In the genomic region with DNA sequence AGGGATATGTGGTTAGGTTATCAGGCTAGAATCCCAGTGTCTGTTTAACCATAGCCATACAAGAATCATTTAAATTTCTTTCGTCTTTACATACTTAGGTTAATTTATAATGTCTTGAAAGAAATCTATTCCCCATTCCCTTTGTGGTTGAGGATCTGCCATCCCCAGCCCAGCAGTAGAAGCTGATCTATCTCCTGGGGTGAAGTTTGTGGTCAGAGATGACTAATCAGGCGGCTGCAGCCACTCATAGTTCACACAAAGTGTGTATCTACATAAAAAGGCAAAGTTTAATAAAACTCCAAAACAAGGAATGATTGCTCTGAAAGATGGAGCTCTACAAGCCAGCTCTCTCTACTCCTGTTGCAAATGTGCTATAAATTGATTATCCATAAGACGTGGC, we compare ENCODE assay signal across 23 mouse cellular contexts. TPM values are rescaled to one million over a fixed set of nuclear protein-coding genes. Genes with fewer than 3 reads are reported as not detected.
A peak's percentile ranks its signal among the peaks of the same experiment; 100 is the strongest.
DNase-seq lines count a peak whose midpoint lies in the region; ATAC-seq lines count a peak whose summit lies in the region.
"Had no signal": no experiment of that assay in that cellular context is flagged by ENCODE, and none has a peak within 500 bp of the region (broad histone marks: within the 10 kb centered on the region; RNA-seq: fewer than 3 reads in every experiment).

No protein-coding gene starts in this region.

- intact Hi-C loops in heart, postnatal 14 days (cut with DNase I), result no loop called here

- ATAC-seq in common myeloid progenitor, adult 5-6 weeks (replicated peaks; ENCODE audit: low read depth, poor library complexity, severe bottlenecking), result peak; percentile 60
- ATAC-seq in forebrain, embryonic 16.5 days, result no peak
- no peak for ATAC-seq in midbrain, embryonic 15.5 days (replicated peaks)
- ATAC-seq: activated CD4-positive, CD25-positive, alpha-beta regulatory T cell, adult 4 months; CD4-positive, CD25-positive, alpha-beta regulatory T cell, adult 4 months; forebrain, embryonic 13.5 days; hindbrain, postnatal 0 days had no signal

- H3K4me1 ChIP-seq in forebrain, embryonic 16.5 days (replicated peaks; ENCODE audit: control insufficient read depth, insufficient read depth, low read length), result no peaks in the 10 kb centered on the region
- no peaks in the 10 kb centered on the region for H3K4me1 ChIP-seq in midbrain, embryonic 15.5 days
- H3K4me1 ChIP-seq: embryonic facial prominence, embryonic 10.5 days; forebrain, embryonic 13.5 days; hindbrain, embryonic 13.5 days had no signal

- WGBS in forebrain, embryonic 16.5 days, result 96% methylated on average over 3 of the region's 3 CpGs
- WGBS in midbrain, embryonic 15.5 days, result 90% methylated on average over 3 of the region's 3 CpGs

- H3K4me3 ChIP-seq in forebrain, embryonic 16.5 days (replicated peaks; ENCODE audit: low read length), result no peak overlapping the region
- no peak overlapping the region for H3K4me3 ChIP-seq in midbrain, embryonic 15.5 days
- H3K4me3 ChIP-seq: embryonic facial prominence, embryonic 10.5 days; forebrain, embryonic 13.5 days; heart, embryonic 10.5 days; hindbrain, embryonic 13.5 days had no signal

- no peak overlapping the region for H3K4me2 ChIP-seq in forebrain, embryonic 16.5 days (ENCODE audit: low read length)
- H3K4me2 ChIP-seq in midbrain, embryonic 15.5 days, result no peak overlapping the region
- H3K4me2 ChIP-seq: forebrain, embryonic 13.5 days; hindbrain, embryonic 13.5 days had no signal

- no peaks in the 10 kb centered on the region for H3K27me3 ChIP-seq in forebrain, embryonic 16.5 days (replicated peaks; ENCODE audit: control insufficient read depth, insufficient read depth, low read length)
- no peaks in the 10 kb centered on the region for H3K27me3 ChIP-seq in midbrain, embryonic 15.5 days (replicated peaks)
- H3K27me3 ChIP-seq: forebrain, embryonic 13.5 days; hindbrain, embryonic 13.5 days had no signal

- no peak overlapping the region for H3K27ac ChIP-seq in forebrain, embryonic 16.5 days (ENCODE audit: low read length)
- no peak overlapping the region for H3K27ac ChIP-seq in midbrain, embryonic 15.5 days
- H3K27ac ChIP-seq: embryonic facial prominence, embryonic 10.5 days; forebrain, embryonic 13.5 days; heart, embryonic 10.5 days; hindbrain, embryonic 13.5 days; hindbrain, postnatal 0 days had no signal

- no peaks in the 10 kb centered on the region for H3K9me3 ChIP-seq in forebrain, embryonic 16.5 days (ENCODE audit: control insufficient read depth, low read length)
- H3K9me3 ChIP-seq in midbrain, embryonic 15.5 days, result no peaks in the 10 kb centered on the region
- H3K9me3 ChIP-seq: embryonic facial prominence, embryonic 10.5 days; forebrain, embryonic 13.5 days; heart, embryonic 10.5 days; hindbrain, embryonic 13.5 days had no signal

- H3K9ac ChIP-seq in forebrain, embryonic 16.5 days (replicated peaks; ENCODE audit: low read depth, low read length), result no peak overlapping the region
- H3K9ac ChIP-seq in midbrain, embryonic 15.5 days, result no peak overlapping the region
- H3K9ac ChIP-seq: forebrain, embryonic 13.5 days; hindbrain, embryonic 13.5 days had no signal

- DNase-seq in heart, adult 11 months, result peak; percentile 21
- DNase-seq in heart, postnatal 14 days, result no peak
- DNase-seq in 416B (ENCODE audit: low read depth) (peak; percentile 87), MEL-GATA-1-ER (ENCODE audit: extremely low read depth, low read depth) (peak; percentile 80)
- DNase-seq in frontal cortex, adult 2 months (ENCODE audit: extremely low spot score in 1 of 2, low spot score in 1 of 2), result no peak
- DNase-seq: adrenal gland, postnatal 25 days; cerebellum, adult 8-10 months; cerebellum, postnatal 14 days; gastrocnemius, postnatal 36 days; heart, adult 18-20 months; heart, postnatal 10 days; kidney, adult 11 months had no signal

- no peaks in the 10 kb centered on the region for H3K36me3 ChIP-seq in forebrain, embryonic 16.5 days (ENCODE audit: control insufficient read depth, insufficient read depth)
- H3K36me3 ChIP-seq in midbrain, embryonic 15.5 days (replicated peaks), result no peaks in the 10 kb centered on the region
- H3K36me3 ChIP-seq: embryonic facial prominence, embryonic 10.5 days; heart, embryonic 10.5 days; hindbrain, embryonic 13.5 days had no signal

RNA-seq across cellular contexts. Expression of a gene that starts 33.6 kb away (rescaled TPM):
- total RNA-seq in heart, postnatal 14 days (2021), result under 1 TPM; 0.37 to 0.50 TPM
- not detected in 2 replicates for total RNA-seq in common myeloid progenitor, adult 5-6 weeks (2017)
- polyA plus RNA-seq in forebrain, embryonic 16.5 days (2015; fragmentation: Nextera tagmentation; extraction: Ambion mirVana), result not detected in 2 replicates
- polyA plus RNA-seq in midbrain, embryonic 15.5 days (2015; fragmentation: Nextera tagmentation; extraction: Ambion mirVana), result not detected in 2 replicates
- 0.10 and 0.11 TPM in 2 replicates for polyA plus RNA-seq in frontal cortex, adult 2 months (2012; rRNA removed)
- total RNA-seq: adrenal gland, postnatal 25 days; hematopoietic stem cell, adult 5-6 weeks; hindbrain, postnatal 0 days had no signal
- polyA plus RNA-seq: activated CD4-positive, CD25-positive, alpha-beta regulatory T cell, adult 4 months; CD4-positive, CD25-positive, alpha-beta regulatory T cell, adult 4 months; embryonic facial prominence, embryonic 10.5 days; forebrain, embryonic 13.5 days; hindbrain, embryonic 13.5 days had no signal

Comparison
In these comparisons a context has a peak if more than half of its experiments do, and no peak if none do; other contexts are left out.
1. DNase-seq: peak in heart, adult 11 months (single experiment), 416B (single experiment) and MEL-GATA-1-ER (single experiment); none in heart, postnatal 14 days (0 of 2) and frontal cortex, adult 2 months (0 of 2).